Mouse (Mus musculus): ENCODE measurements around the gene 4930407I10Rik. TPM values are rescaled to one million over a fixed set of nuclear protein-coding genes. Genes with fewer than 3 reads are reported as not detected.

4930407I10Rik gene
- total and polyA plus RNA-seq, 3 experiments = not detected

DNA sequence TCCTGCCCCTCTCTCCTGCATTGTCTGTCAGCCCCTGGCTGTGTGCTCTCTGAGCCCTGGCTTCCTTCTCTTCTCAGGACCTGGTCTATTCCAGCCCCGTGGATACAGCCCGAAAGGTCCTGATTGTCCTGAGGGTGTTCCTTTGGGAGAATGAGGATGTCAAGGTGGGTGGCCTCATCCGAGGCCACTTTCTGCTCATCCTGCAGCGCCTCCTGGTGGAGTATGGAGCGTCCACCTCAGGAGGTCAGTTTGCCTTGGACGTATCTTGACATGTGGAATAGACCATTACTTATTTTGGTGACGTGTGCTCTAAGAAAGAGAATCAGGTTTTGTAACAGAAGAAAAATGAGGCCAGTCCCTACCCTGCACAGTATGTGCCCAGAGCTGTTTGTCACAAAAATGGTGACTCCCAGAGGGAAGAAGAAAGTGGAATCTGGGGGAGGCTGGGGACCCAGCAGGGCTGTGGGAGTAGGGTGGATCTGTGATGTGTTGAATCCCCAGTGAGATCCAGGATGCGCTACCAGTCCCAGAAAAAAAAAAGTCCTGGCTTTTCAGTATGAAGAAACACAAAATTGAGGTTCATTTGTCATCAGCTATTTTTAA, 48.1 kb downstream of the 4930407I10Rik start:
- peak; percentile 32 for DNase-seq (ENCODE audit: low read depth, low spot score)
- Histone ChIP-seq H3K79me2 (ENCODE audit: control insufficient read depth, insufficient read depth, low read length, poor library complexity) (no peaks in the 10 kb centered on the region), H3K4me1 (ENCODE audit: control insufficient read depth in 1 of 2, insufficient read depth in 2 of 2, low read length in 2 of 2) (no peaks in the 10 kb centered on the region), H3K27ac (ENCODE audit: control insufficient read depth, low read depth, low read length) (no peak overlapping the region), H3K36me3 (ENCODE audit: control insufficient read depth in 1 of 2, insufficient read depth in 2 of 2, low read length in 2 of 2) (no peaks in the 10 kb centered on the region), H3K27me3 (ENCODE audit: control insufficient read depth in 1 of 2, insufficient read depth in 2 of 2, low read length in 2 of 2) (peaks cover 8 to 17% of the 10 kb centered on the region in 2 experiments), H3K4me3 (ENCODE audit: control insufficient read depth in 1 of 2, insufficient read depth in 1 of 2, low read depth in 2 of 2, low read length in 2 of 2) (no peak overlapping the region), H3K9ac (ENCODE audit: control insufficient read depth, low read depth, low read length, poor library complexity, severe bottlenecking) (no peak overlapping the region), H3K9me3 (replicated peaks; ENCODE audit: insufficient read depth, low read length) (no peaks in the 10 kb centered on the region)
- TF ChIP-seq JUND (IDR thresholded peaks at IDR 0.05; ENCODE audit: low read depth, low read length) = no peak
- no peak for TF ChIP-seq MXI1 (IDR thresholded peaks at IDR 0.05; ENCODE audit: low read depth, low read length)
- peak; percentile 52 for TF ChIP-seq RAD21 (IDR thresholded peaks at IDR 0.05; ENCODE audit: low read depth, low read length)
- no peak for TF ChIP-seq TAL1 (IDR thresholded peaks at IDR 0.05; ENCODE audit: low read length)
- TF ChIP-seq GABPA (IDR thresholded peaks at IDR 0.05; ENCODE audit: low read depth, low read length) = no peak
- no peak for TF ChIP-seq POLR2AphosphoS2 (IDR thresholded peaks at IDR 0.05; ENCODE audit: low read length)
- peak; percentile 66 to 74 (median 67) for TF ChIP-seq CTCF (IDR thresholded peaks at IDR 0.05 in 2 of 3, conservative IDR thresholded peaks at IDR 0.05 in 1 of 3; ENCODE audit: control insufficient read depth in 1 of 3, insufficient read depth in 1 of 3, low read depth in 2 of 3, low read length in 3 of 3, poor library complexity in 1 of 3, severe bottlenecking in 1 of 3)
- TF ChIP-seq MAZ (IDR thresholded peaks at IDR 0.05; ENCODE audit: low read depth, low read length) = no peak
- TF ChIP-seq MEF2A (IDR thresholded peaks at IDR 0.05; ENCODE audit: extremely low read depth, insufficient replicate concordance, low read depth, low read length, poor library complexity, severe bottlenecking) = no peak
- TF ChIP-seq SMC3 (IDR thresholded peaks at IDR 0.05; ENCODE audit: low read depth, low read length) = peak; percentile 70

Other genes starting within 250 kb of the 4930407I10Rik start
- gene Tob2, start 200.4 kb upstream of the 4930407I10Rik start, total RNA-seq (2012; rRNA removed) = 21.6 and 23.5 TPM in 2 replicates
- gene Tob2, start 200.4 kb upstream of the 4930407I10Rik start, polyA plus RNA-seq (2012; ENCODE audit: insufficient read depth in 1 of 2, insufficient read length in 2 of 2, low read depth in 1 of 2, low replicate concordance in 2 of 2, missing spikeins in 1 of 2) = 10 to 100 TPM in 1 of 2 experiments, not detected in 1; 20.7 TPM
- 112 and 128 TPM in 2 replicates for gene Phf5a, start 187.2 kb upstream of the 4930407I10Rik start, total RNA-seq (2012; rRNA removed)
- 100 to 1,000 TPM in 1 of 2 experiments, not detected in 1; 164 TPM for gene Phf5a, start 187.2 kb upstream of the 4930407I10Rik start, polyA plus RNA-seq (2012; ENCODE audit: insufficient read depth in 1 of 2, insufficient read length in 2 of 2, low read depth in 1 of 2, low replicate concordance in 2 of 2, missing spikeins in 1 of 2)
- gene Aco2, start 186.8 kb upstream of the 4930407I10Rik start, total RNA-seq (2012; rRNA removed) = 241 and 248 TPM in 2 replicates
- 1,000 to 10,000 TPM in 1 of 2 experiments, 100 to 1,000 TPM in 1; 447 to 1,242 TPM for gene Aco2, start 186.8 kb upstream of the 4930407I10Rik start, polyA plus RNA-seq (2012; ENCODE audit: insufficient read depth in 1 of 2, insufficient read length in 2 of 2, low read depth in 1 of 2, low replicate concordance in 2 of 2, missing spikeins in 1 of 2)
- 87.9 and 109 TPM in 2 replicates for gene Polr3h, start 132.9 kb upstream of the 4930407I10Rik start, total RNA-seq (2012; rRNA removed)
- 100 to 1,000 TPM in 1 of 2 experiments, not detected in 1; 304 TPM for gene Polr3h, start 132.9 kb upstream of the 4930407I10Rik start, polyA plus RNA-seq (2012; ENCODE audit: insufficient read depth in 1 of 2, insufficient read length in 2 of 2, low read depth in 1 of 2, low replicate concordance in 2 of 2, missing spikeins in 1 of 2)
- not detected in 2 replicates for gene Csdc2, start 122.4 kb upstream of the 4930407I10Rik start, total RNA-seq (2012; rRNA removed)
- gene Csdc2, start 122.4 kb upstream of the 4930407I10Rik start, polyA plus RNA-seq (2012; ENCODE audit: insufficient read depth in 1 of 2, insufficient read length in 2 of 2, low read depth in 1 of 2, low replicate concordance in 2 of 2, missing spikeins in 1 of 2) = not detected
- 72.7 and 77.5 TPM in 2 replicates for gene Pmm1, start 98.2 kb upstream of the 4930407I10Rik start, total RNA-seq (2012; rRNA removed)
- gene Pmm1, start 98.2 kb upstream of the 4930407I10Rik start, polyA plus RNA-seq (2012; ENCODE audit: insufficient read depth in 1 of 2, insufficient read length in 2 of 2, low read depth in 1 of 2, low replicate concordance in 2 of 2, missing spikeins in 1 of 2) = 100 to 1,000 TPM in 1 of 2 experiments, not detected in 1; 111 TPM
- gene 1700029P11Rik, start 78.6 kb upstream of the 4930407I10Rik start, total RNA-seq (2012; rRNA removed) = not detected in 2 replicates
- gene 1700029P11Rik, start 78.6 kb upstream of the 4930407I10Rik start, polyA plus RNA-seq (2012; ENCODE audit: insufficient read depth in 1 of 2, insufficient read length in 2 of 2, low read depth in 1 of 2, low replicate concordance in 2 of 2, missing spikeins in 1 of 2) = under 1 TPM in 1 of 2 experiments, not detected in 1; 0.07 TPM
- 90.3 and 108 TPM in 2 replicates for gene Xrcc6, start 71.3 kb upstream of the 4930407I10Rik start, total RNA-seq (2012; rRNA removed)
- gene Xrcc6, start 71.3 kb upstream of the 4930407I10Rik start, polyA plus RNA-seq (2012; ENCODE audit: insufficient read depth in 1 of 2, insufficient read length in 2 of 2, low read depth in 1 of 2, low replicate concordance in 2 of 2, missing spikeins in 1 of 2) = 100 to 1,000 TPM in 1 of 2 experiments, not detected in 1; 108 TPM
- gene Desi1, start 25.3 kb upstream of the 4930407I10Rik start, total RNA-seq (2012; rRNA removed) = 22.6 and 26.3 TPM in 2 replicates
- gene Desi1, start 25.3 kb upstream of the 4930407I10Rik start, polyA plus RNA-seq (2012; ENCODE audit: insufficient read depth in 1 of 2, insufficient read length in 2 of 2, low read depth in 1 of 2, low replicate concordance in 2 of 2, missing spikeins in 1 of 2) = 100 to 1,000 TPM in 1 of 2 experiments, not detected in 1; 116 TPM
- gene Snu13, start 11.6 kb upstream of the 4930407I10Rik start, total RNA-seq (2012; rRNA removed) = 262 and 297 TPM in 2 replicates
- 100 to 1,000 TPM; 196 to 375 TPM for gene Snu13, start 11.6 kb upstream of the 4930407I10Rik start, polyA plus RNA-seq (2012; ENCODE audit: insufficient read depth in 1 of 2, insufficient read length in 2 of 2, low read depth in 1 of 2, low replicate concordance in 2 of 2, missing spikeins in 1 of 2)
- gene Mei1, start 10.8 kb downstream of the 4930407I10Rik start, total RNA-seq (2012; rRNA removed) = not detected in 2 replicates
- gene Mei1, start 10.8 kb downstream of the 4930407I10Rik start, polyA plus RNA-seq (2012; ENCODE audit: insufficient read depth in 1 of 2, insufficient read length in 2 of 2, low read depth in 1 of 2, low replicate concordance in 2 of 2, missing spikeins in 1 of 2) = not detected
- 11.8 and 19.7 TPM in 2 replicates for gene Ccdc134, start 68.8 kb downstream of the 4930407I10Rik start, total RNA-seq (2012; rRNA removed)
- 10 to 100 TPM in 1 of 2 experiments, not detected in 1; 17.5 TPM for gene Ccdc134, start 68.8 kb downstream of the 4930407I10Rik start, polyA plus RNA-seq (2012; ENCODE audit: insufficient read depth in 1 of 2, insufficient read length in 2 of 2, low read depth in 1 of 2, low replicate concordance in 2 of 2, missing spikeins in 1 of 2)
- 40.5 and 52.2 TPM in 2 replicates for gene Srebf2, start 88.0 kb downstream of the 4930407I10Rik start, total RNA-seq (2012; rRNA removed)
- 100 to 1,000 TPM in 1 of 2 experiments, not detected in 1; 161 TPM for gene Srebf2, start 88.0 kb downstream of the 4930407I10Rik start, polyA plus RNA-seq (2012; ENCODE audit: insufficient read depth in 1 of 2, insufficient read length in 2 of 2, low read depth in 1 of 2, low replicate concordance in 2 of 2, missing spikeins in 1 of 2)
- not detected in 2 replicates for gene Shisa8, start 153.7 kb downstream of the 4930407I10Rik start, total RNA-seq (2012; rRNA removed)
- under 1 TPM in 1 of 2 experiments, not detected in 1; 0.10 TPM for gene Shisa8, start 153.7 kb downstream of the 4930407I10Rik start, polyA plus RNA-seq (2012; ENCODE audit: insufficient read depth in 1 of 2, insufficient read length in 2 of 2, low read depth in 1 of 2, low replicate concordance in 2 of 2, missing spikeins in 1 of 2)
- 1.5 TPM in 2 replicates for gene Tnfrsf13c, start 165.2 kb downstream of the 4930407I10Rik start, total RNA-seq (2012; rRNA removed)
- under 1 TPM in 1 of 2 experiments, not detected in 1; 0.63 TPM for gene Tnfrsf13c, start 165.2 kb downstream of the 4930407I10Rik start, polyA plus RNA-seq (2012; ENCODE audit: insufficient read depth in 1 of 2, insufficient read length in 2 of 2, low read depth in 1 of 2, low replicate concordance in 2 of 2, missing spikeins in 1 of 2)
- gene Cenpm, start 185.6 kb downstream of the 4930407I10Rik start, total RNA-seq (2012; rRNA removed) = 23.5 and 23.7 TPM in 2 replicates
- gene Cenpm, start 185.6 kb downstream of the 4930407I10Rik start, polyA plus RNA-seq (2012; ENCODE audit: insufficient read depth in 1 of 2, insufficient read length in 2 of 2, low read depth in 1 of 2, low replicate concordance in 2 of 2, missing spikeins in 1 of 2) = 10 to 100 TPM in 1 of 2 experiments, not detected in 1; 56.3 TPM
- not detected in 2 replicates for gene 1500009C09Rik, start 193.2 kb downstream of the 4930407I10Rik start, total RNA-seq (2012; rRNA removed)
- not detected for gene 1500009C09Rik, start 193.2 kb downstream of the 4930407I10Rik start, polyA plus RNA-seq (2012; ENCODE audit: insufficient read depth in 1 of 2, insufficient read length in 2 of 2, low read depth in 1 of 2, low replicate concordance in 2 of 2, missing spikeins in 1 of 2)
- not detected in 2 replicates for gene Sept3, start 215.7 kb downstream of the 4930407I10Rik start, total RNA-seq (2012; rRNA removed)
- not detected for gene Sept3, start 215.7 kb downstream of the 4930407I10Rik start, polyA plus RNA-seq (2012; ENCODE audit: insufficient read depth in 1 of 2, insufficient read length in 2 of 2, low read depth in 1 of 2, low replicate concordance in 2 of 2, missing spikeins in 1 of 2)
- gene Wbp2nl, start 239.8 kb downstream of the 4930407I10Rik start, total RNA-seq (2012; rRNA removed) = not detected in 2 replicates
- not detected for gene Wbp2nl, start 239.8 kb downstream of the 4930407I10Rik start, polyA plus RNA-seq (2012; ENCODE audit: insufficient read depth in 1 of 2, insufficient read length in 2 of 2, low read depth in 1 of 2, low replicate concordance in 2 of 2, missing spikeins in 1 of 2)

Data from MEL (cell line).